Mouse (Mus musculus): ENCODE measurements around the gene Gipc3.

Gene Gipc3

DNA sequence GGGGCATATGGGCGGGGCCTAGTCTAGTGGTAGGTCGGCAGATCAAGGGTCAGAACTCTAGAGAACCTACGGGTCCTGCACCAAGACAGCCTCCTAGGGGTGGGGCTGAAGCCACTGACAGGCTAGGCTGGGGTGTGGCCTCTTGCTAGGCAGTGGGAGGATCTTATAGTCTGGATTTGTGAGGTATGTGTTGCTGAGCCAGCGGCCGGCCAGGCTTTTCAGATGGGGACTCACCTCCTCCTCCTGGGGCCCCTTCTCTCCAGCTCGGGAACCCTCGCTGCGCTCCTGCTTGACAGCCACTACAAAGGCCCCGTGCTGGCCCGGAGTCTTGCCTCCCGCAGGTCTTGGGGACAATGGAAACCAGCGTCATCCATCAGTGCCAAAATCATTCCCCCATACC lies 6.1 kb upstream of the Gipc3 start:
- in situ Hi-C loops (cut with MboI; ENCODE audit: low sequenced_read_pairs) = loop anchor here (10.0 kb wide), 1 partner anchor 154 kb away; no protein-coding TSS in a partner anchor

DNA sequence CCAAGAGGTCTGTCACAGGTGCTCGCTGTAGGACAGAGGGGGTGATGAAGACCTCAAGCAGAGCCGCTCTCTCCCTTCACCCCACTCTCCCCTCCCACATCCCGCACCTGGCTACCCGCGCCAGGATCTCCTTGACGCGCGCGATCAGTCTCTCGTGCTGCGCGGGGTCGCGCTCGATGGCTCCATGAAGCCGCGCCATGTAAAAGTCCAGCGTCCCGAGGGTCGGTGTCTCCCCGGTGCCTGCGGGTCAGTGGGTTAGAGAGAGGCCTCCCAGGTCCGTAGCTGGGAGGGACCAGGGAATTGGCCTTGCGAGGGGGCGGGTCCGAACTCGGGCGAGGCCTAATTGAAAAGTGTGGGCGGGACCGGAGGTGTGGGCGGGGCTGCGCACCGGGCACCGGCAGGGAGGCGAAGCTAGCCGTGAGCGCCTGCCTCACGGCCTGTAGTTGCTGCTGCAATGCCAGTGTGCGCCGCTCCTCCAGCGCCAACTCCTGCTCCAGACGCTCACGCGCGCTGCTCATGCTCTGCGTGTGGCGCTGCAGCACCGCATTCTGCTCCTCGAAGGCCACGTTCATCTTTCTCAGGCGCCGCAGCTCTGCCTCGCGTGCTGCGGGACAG lies 3.5 kb upstream of the Gipc3 start:
- in situ Hi-C loops (cut with MboI; ENCODE audit: low sequenced_read_pairs) = loop anchor here (10.0 kb wide), 1 partner anchor 152 kb away; no protein-coding TSS in a partner anchor

DNA sequence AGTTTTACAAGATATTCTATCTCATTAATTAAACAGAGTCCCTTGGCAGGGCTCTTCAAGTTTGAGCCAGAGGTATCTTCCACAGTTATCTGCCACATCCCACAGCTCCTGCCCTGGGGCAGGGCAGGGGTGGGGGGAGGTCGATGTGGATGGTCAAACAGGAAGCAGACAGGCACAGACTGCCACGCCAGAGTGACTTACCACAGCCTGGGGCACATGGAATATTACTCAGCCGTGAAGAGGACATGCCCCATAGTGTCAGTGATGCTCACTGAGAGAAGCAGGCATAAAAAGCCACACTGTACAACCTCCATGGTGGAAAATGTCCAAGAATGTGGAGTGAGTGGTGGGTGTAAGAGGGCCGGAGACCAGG lies 2.1 kb upstream of the Gipc3 start:
- in situ Hi-C loops (cut with MboI; ENCODE audit: low sequenced_read_pairs) = loop anchor here (10.0 kb wide), 1 partner anchor 150 kb away; no protein-coding TSS in a partner anchor

DNA sequence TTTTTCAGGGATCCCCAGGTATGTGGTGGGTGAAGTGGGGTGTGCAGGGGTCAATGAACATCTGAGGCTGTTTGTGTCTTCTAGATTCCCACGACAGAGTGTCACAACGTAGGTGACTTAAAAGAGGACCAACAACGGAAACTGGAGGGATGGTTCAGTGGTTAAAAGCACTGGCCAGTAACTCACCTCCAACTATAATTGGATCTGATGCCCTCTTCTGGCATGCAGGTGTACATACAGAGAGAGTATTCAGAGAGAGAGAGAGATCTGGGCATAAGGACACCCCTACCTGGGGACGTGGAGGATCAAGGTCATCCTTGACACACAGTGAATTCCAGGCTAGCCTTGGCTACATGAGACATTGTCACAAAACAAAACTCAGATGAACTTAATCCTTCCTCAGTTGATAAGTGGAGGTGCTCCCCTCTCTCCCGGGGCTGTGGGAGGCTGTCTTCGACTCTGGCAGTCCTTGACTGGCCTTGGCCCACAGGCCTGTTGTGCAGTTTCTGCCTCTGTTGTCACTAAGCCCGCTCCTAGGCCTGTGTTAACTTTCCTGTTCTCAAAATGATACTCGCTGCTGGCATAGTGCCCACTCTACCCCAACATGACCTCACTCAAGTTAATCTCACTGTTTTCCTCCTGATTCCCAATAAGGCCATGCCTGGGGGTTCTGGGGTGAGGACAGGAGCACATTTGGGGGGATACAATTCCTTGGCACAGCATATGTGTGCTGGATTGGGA lies 1.5 kb upstream of the Gipc3 start:
- in situ Hi-C loops (cut with MboI; ENCODE audit: low sequenced_read_pairs) = loop anchor here (5.0 to 10.0 kb wide), 2 partner anchors 57 to 150 kb away; no protein-coding TSS in a partner anchor

DNA sequence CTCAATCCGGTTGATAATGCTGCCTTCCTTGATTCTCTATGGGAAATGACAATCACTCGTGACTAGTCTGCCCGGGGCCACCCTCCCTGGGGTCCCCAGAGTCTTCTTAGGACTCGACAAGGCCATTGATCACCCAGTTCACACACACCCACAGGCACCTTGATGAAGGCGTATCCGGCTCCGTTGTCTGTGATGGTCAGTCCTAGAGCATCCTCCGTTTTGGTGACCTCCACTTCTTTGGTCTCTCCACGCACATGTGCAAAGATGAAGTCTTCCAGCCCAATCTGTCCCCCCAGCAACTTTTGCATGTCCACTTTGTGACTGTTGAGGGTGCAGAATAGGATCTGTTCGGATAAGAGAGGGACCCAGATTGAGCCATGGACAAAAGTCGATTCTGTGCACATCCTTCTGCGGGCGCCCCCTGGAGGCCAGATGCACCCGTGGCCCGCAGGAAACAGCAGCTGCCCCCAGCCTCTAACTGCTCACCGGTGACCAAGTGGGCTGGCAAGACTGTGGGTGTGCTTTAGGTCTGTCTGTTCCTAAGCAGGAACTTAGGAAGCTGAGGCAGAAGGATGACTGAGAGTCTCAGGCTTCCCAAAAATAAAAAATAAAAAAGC lies 1.6 kb downstream of the Gipc3 start:
- in situ Hi-C loops (cut with MboI; ENCODE audit: low sequenced_read_pairs) = loop anchor here (5.0 to 10.0 kb wide), 2 partner anchors 54 to 147 kb away; no protein-coding TSS in a partner anchor

DNA sequence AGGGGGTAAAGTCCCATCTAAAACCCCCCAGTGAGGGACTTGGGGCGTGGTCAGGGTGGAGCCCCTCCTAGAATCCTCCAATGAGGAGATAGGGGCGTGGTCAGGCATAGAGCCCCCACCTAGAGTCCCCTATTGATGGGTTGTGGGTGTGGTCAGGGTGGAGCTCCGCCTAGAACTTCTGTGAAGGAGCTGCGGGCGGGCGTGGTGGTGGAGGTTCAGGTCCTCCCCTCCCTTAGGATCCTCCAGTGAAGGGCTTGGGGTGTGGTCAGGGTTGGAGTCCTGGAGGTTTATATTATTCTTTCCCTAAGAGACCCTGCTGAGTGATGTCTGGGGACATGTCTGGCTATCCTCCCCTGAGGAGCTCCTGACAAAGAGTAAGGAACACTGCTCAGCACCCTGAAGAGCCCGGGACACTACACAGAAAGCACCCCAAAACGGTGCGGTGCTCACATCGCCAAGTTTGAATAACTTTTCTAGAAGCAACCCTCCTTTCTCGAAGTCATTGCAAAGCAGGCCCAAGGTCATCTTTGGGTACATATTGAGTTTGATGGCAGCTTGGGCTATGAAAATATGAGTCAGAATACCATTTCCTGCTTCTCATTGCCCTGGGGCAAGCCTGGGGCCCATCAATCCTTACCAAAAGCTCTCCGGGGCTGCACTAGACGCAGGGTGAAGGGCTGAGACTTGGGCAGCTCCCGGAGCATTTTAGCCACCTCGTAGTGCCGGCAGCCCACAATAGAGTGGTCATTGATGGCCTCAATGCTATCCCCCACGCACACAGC lies 2.3 kb downstream of the Gipc3 start:
- in situ Hi-C loops (cut with MboI; ENCODE audit: low sequenced_read_pairs) = loop anchor here (5.0 to 10.0 kb wide), 2 partner anchors 53 to 146 kb away; no protein-coding TSS in a partner anchor

DNA sequence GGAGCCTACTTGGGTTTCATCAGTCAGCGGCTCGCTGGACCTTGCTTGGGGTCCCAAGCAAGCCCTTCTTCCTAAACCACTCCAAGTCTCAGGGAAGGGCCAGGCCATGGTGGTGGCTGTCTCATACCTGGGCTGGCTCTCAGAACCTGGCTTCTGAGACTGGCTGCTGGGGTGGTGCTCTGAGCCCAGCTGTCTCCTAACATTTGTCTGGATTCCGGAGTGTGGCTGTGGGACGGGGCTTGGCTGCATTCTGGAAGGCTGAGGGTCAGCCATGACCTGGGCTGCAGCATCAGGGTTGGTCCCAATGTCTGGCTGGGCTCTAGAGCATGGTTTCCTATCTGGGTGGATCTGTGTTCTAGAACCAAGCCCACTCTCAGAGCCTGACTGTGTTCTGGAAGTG lies 6.5 kb downstream of the Gipc3 start:
- in situ Hi-C loops (cut with MboI; ENCODE audit: low sequenced_read_pairs) = no loop called here

DNA sequence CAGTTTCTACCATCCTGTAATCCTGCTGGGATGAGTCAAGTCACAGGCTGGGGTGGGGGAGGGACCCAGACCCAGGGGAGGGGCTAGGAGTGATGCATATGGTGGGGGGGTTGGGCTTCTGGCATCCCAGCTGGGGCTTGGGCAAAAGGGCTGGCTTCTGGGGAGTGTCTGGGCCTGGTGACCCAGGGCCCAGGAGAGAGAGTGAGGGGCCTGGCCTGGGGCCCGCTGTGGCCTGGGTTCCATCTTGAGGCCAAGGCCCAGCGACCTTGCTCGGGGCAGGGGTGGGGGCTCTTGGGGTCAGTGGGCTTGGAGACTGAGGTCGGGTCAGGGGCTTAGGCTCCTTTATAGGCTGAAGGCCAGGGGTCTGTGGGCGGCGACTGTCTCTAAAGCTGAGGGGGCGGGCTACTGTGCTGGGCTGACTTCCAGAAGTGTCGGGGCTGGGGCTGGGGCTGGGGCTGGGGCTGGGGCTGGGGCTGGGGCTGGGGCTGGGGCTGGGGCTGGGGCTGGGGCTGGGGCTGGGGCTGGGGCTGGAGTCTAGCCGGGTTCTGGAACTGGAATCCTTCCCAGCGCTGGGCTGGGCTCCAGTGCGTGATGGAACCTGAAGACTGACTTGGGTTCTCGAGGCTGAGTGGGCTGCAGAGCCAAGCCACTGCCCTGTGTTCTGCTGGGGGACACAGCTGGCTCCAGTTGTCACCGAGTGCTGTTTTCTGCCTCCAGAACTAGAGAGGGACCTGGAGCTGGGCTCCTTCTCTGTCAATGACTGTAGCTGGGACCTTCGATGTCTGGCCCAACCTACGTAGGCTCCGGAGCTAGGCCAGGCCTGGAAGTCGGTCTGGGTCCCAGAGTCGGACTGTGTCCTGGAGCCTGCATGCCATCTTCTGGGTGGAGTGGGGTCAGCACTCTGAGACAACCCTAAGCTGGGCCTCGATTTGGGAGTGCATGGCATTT lies 7.4 kb downstream of the Gipc3 start:
- in situ Hi-C loops (cut with MboI; ENCODE audit: low sequenced_read_pairs) = no loop called here

DNA sequence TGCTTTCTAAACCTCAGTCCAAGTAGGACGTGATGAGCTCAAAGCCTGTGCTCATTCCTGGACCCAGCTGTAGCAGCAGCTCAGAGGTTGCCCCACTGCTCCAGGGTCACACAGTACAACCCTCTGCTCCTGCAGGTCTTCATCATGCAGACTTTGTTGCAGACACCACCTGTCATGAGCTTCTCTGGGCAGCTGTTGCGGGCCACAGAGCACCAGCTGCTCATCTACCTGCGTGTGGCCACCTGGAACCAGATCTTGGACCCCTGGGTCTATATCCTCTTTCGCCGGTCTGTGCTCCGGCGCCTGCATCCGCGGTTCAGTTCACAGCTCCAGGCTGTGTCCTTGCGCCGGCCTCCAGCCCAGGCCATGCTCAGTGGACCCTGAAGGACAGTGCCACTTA lies 8.7 kb downstream of the Gipc3 start:
- in situ Hi-C loops (cut with MboI; ENCODE audit: low sequenced_read_pairs) = no loop called here

DNA sequence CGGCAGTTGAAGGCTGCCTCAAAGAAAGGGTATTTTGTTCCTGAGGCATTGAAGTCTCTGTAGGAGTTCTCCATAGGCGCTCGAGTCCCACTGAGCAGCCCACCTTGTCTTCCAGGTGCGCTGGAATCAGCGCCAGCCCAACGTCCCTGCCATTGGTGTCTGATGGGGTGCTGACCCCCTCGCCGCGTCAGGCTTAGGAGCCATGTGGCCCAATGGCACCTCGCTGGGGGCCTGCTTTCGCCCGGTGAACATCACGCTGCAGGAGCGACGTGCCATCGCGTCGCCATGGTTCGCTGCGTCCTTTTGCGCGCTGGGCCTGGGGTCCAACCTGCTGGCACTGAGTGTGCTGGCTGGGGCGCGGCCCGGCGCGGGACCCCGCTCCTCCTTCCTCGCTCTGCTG lies 10.8 kb downstream of the Gipc3 start:
- in situ Hi-C loops (cut with MboI; ENCODE audit: low sequenced_read_pairs) = no loop called here

DNA sequence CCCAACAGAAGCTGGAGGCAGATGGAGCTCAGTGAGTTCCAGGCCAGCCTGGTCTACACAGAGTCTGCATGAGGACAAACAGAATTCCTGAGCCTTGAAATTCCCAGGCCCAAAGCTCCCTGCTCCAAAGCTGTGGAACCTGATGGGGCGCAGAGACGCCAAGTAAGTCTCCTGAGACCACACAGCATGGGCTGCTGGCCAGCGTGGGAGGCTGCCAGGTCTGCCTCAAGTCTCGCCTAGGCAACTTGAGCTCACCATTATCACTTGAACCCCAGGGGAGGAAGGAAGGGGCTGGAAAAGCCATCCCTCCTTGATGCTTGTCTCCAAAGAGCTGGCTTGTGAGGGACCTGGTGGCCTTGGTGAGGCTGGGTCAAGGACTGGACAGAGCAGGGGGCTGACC lies 13.1 kb downstream of the Gipc3 start:
- in situ Hi-C loops (cut with MboI; ENCODE audit: low sequenced_read_pairs) = no loop called here

DNA sequence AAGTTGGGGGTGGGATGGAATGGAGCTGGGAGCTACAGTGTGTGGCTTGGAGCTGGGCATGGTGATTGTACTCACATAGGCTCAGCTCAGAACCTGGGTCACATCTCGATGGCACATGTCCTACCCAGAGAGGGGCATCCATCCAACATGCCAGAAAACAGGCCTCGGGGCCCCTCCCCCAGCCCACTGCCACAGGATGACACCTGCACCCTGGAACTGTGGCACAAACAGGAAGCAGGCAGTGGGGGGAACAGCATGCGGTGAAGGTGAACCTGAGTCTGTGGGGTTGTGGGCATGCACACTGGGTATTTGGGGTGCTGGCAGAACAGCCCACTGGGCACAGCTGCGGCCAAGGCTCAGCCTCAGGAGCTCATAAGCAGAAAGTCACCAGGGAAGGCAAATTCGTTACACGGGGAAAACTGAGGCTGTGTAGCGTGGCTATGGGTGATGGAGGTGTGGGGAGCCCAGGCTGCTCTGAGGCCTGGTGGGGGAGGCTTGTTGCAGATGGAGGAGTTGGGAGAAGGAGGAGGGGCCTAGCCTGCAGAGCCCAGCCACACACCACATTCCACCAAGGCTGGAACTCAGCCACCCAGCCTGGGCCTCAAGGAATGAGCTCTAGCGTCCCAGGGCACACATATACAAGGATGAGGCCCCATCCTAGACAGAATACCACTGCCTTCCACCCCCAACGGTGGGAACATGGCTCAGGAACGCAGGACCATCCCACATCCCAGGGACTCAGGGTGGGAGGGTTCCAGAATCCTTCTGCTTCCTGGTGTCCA lies 13.7 kb downstream of the Gipc3 start:
- in situ Hi-C loops (cut with MboI; ENCODE audit: low sequenced_read_pairs) = no loop called here

DNA sequence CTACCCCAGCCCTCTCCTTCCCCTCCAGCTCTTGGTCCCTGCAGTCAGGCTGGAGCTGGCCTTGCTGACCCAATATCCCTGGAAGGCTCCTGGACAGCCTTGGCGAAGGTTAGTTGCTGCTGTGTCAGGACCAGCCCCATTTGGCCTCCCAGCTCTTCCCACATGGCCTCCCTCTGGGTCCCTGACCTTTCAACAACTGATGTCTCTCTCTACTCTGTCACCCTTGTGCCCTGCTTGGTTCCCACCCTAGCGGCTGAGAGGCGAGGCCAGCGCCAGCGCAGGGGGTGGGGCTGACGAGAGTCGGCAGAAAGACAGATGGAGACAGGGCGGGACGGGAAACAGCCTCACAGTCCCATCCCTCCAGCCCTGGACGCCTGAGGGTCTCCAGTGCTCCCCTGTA lies 14.7 kb downstream of the Gipc3 start, which contains the start of gene Tbxa2r:
TSS of gene Tbxa2r (plus strand) at position 346 of the 400 bp plus-strand sequence.
- in situ Hi-C loops (cut with MboI; ENCODE audit: low sequenced_read_pairs) = no loop called here

DNA sequence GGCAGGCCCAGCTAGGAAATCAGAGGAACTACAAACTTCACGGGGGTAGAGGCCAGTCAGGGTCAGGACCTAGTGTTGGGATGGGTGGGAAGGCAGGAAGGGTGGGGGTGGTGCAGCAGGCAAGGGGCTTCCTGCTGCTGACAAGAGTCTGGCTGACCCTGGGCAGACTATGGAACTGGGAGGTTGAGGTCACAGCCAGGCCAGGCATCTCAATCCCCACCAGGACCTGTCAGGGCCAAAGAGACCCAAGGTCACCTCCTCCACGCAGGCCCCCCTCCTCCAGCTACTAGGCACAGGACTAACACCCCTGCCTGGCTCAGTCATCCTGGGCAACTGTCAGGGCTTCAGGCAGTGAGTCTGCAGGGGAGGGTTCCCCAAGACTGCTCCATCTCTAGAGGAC lies 15.1 kb downstream of the Gipc3 start:
- in situ Hi-C loops (cut with MboI; ENCODE audit: low sequenced_read_pairs) = no loop called here

DNA sequence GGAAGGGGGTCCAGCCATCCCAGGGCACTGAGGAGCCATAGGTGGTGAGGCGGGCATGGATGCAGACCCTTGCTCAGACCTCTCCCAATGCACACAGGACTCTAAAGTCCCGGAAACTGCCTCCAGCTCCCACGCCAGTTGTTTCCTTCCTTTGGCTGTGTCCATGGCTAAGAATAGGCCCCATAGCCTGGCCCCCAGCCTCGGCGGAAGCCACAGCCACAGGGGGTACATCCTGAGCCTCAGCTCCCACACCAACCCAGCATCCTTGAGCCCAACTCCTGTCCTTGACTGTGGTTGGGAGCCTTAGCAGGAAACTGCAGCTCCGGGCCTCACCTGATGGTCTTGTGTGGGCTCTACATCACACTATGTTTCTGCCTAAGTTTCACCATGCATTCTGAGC lies 16.2 kb downstream of the Gipc3 start:
- in situ Hi-C loops (cut with MboI; ENCODE audit: low sequenced_read_pairs) = no loop called here

DNA sequence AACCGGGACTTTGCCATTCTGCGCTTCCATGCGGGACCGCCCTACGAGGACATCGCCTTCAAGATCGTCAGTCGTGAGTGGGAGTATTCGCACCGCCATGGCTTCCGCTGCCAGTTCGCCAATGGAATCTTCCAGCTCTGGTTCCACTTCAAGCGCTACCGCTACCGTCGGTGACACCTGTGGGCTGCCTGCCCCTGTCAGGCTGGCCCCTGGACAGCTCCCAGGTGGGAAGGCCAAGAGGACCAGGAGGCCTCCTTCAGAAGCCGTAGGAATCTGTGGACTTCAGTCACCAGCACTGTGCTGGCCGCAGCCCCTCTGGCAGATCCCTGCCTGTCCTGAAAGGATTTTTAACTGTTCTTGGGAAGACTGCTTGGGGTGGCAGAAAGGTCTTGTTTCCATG lies 17.3 kb downstream of the Gipc3 start:
- in situ Hi-C loops (cut with MboI; ENCODE audit: low sequenced_read_pairs) = no loop called here

DNA sequence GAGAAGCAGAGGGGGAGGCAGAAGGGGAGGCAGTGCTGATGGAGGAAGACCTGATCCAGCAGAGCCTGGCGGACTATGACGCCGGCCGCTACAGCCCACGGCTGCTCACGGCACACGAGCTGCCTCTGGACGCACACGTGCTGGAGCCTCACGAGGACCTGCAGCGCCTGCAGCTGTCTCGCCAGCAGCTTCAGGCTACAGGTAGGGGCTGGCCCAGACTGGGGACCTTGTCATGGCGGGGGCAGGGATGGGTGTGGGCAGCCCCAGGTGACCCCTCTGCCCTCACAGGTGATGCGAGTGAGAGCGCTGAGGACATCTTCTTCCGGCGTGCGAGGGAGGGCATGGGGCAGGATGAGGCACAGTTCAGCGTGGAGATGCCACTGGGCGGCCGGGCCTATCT lies 17.9 kb downstream of the Gipc3 start:
- in situ Hi-C loops (cut with MboI; ENCODE audit: low sequenced_read_pairs) = no loop called here

DNA sequence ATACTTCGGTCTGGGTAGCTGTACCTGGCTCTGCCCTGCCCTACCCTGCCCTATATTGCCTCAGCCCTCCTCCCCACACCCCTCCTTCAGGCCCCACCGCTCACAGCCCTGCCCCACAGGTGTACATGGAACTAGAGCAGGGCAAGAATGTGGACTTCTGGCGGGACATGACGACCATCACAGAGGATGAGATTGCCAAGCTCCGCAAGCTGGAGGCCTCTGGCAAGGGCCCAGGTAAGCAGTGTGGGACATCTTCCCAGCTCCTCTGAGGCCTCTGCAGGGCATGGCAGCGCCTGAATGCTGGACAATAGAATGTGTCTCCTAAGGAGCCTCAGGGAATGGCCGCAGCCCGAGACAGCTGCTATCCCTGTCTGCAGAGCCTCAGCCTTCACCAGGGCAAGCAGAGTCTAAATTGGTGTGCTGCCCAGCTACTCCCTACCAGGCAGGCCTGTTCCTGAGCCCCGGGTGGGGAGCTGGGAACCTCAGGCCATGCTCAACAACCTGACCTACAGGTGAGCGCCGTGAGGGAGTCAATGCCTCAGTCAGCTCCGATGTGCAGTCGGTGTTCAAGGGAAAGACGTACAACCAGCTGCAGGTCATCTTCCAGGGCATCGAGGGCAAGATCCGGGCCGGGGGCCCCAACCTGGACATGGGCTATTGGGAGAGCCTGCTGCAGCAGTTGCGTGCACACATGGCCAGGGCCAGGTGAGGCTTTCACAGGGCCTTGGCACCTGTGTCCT lies 19.1 kb downstream of the Gipc3 start:
- in situ Hi-C loops (cut with MboI; ENCODE audit: low sequenced_read_pairs) = no loop called here
